Mouse (Mus musculus): ENCODE results near the gene Katnal1.

GRCm38 (mm10) chr5:148972167-148972566 lies 43.0 kb upstream of the Katnal1 start:
- no peak for TF ChIP-seq CTCF (IDR thresholded peaks at IDR 0.05)
- no peak for TF ChIP-seq EP300 (IDR thresholded peaks at IDR 0.05)
